Mouse (Mus musculus) midbrain, embryonic 15.5 days (tissue): ENCODE data around the gene Top2a. TPM values are rescaled to one million over a fixed set of nuclear protein-coding genes. Genes with fewer than 3 reads are reported as not detected.

ENCODE experiments used
- ATAC-seq: fragments of 200-750 bp; cut with Nextera tagmentation; replicated peaks from 2 replicates; pipeline ENCODE4 v1.8.0; 2017; ENCODE audit warnings: moderate TSS enrichment
- H3K27ac ChIP-seq: fragments of 300-500 bp; sonication (generic); 2 replicates; pipeline ENCODE4 v1.5.1; 2015; ENCODE audit warnings: mild to moderate bottlenecking, inconsistent platforms
- H3K27me3 ChIP-seq: fragments of 300-500 bp; sonication (generic); replicated peaks from 2 replicates; pipeline ENCODE4 v1.6.1; 2015; ENCODE audit warnings: inconsistent platforms
- H3K36me3 ChIP-seq: fragments of 300-500 bp; sonication (generic); replicated peaks from 2 replicates; pipeline ENCODE4 v1.6.1; 2015; ENCODE audit warnings: inconsistent platforms
- H3K4me1 ChIP-seq: fragments of 300-500 bp; sonication (generic); 2 replicates; pipeline ENCODE4 v1.6.1; 2015; ENCODE audit warnings: inconsistent platforms
- H3K4me2 ChIP-seq: fragments of 300-500 bp; sonication (generic); 2 replicates; pipeline ENCODE4 v1.6.1; 2015; ENCODE audit warnings: inconsistent platforms, mild to moderate bottlenecking, moderate library complexity
- H3K4me3 ChIP-seq: fragments of 300-500 bp; sonication (generic); 2 replicates; pipeline ENCODE4 v1.5.1; 2015; ENCODE audit warnings: mild to moderate bottlenecking, inconsistent platforms
- H3K9ac ChIP-seq: fragments of 300-500 bp; sonication (generic); 2 replicates; pipeline ENCODE4 v1.6.1; 2015; ENCODE audit warnings: mild to moderate bottlenecking, inconsistent platforms
- H3K9me3 ChIP-seq: fragments of 300-500 bp; sonication (generic); 2 replicates; pipeline ENCODE4 v1.6.1; 2016; ENCODE audit warnings: inconsistent platforms
- WGBS: fragments of 180-500 bp; shearing (Covaris S2); methylation state at CpG from one replicate; pipeline ENCODE4 v1.1.7; 2015; ENCODE audit warnings: mixed read lengths; 5-methylcytosine and 5-hydroxymethylcytosine counted together
- polyA plus RNA-seq: library from polyadenylated mRNA; unstranded; fragments of >200 nt; fragmentation: Nextera tagmentation; extraction: Ambion mirVana; gene quantifications from 2 replicates; pipeline ENCODE4 v1.2.1, GENCODE M21; 2015

Top2a gene
- polyA plus RNA-seq, 1 experiment from 2014 or later = 31.8 TPM

DNA sequence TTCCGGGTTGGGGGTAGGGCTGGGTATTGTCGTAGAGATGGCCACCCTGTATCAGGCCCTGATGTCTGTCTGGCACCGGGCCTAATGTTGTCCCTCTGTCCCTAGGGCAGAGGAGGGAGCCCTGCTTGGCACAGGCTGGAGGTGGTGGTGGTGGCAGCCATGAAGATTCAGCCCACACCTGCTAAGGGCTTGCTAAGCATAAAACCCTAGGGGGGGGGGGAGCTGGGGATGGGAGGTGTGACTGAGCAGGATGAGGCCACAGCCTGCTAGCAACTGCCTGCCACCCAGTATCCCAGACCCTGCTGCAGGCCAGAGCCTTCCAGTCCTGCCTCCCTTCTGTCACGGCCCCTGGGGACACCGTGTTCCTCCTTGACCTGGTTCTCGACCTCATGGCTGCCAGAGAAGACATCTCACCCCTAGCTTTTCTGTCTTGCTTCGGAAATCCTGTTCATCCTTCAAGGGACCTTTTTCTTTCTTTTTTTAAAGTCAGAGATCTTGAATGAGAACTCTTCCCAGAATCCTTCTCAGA, 68.2 kb downstream of the Top2a start:
- 44% methylated on average over 6 of the region's 7 CpGs for WGBS
- no peaks in the 10 kb centered on the region for H3K36me3 ChIP-seq
- H3K4me2 ChIP-seq = no peak overlapping the region
- H3K27me3 ChIP-seq = no peaks in the 10 kb centered on the region
- no peak for ATAC-seq
- no peak overlapping the region for H3K4me3 ChIP-seq
- H3K9me3 ChIP-seq = no peaks in the 10 kb centered on the region
- peaks cover 55% of the 10 kb centered on the region for H3K4me1 ChIP-seq
- no peak overlapping the region for H3K9ac ChIP-seq
- no peak overlapping the region for H3K27ac ChIP-seq

GRCm38 (mm10) chr11:98954801-98955706, 68.9 kb downstream of the Top2a start:
- 14% methylated on average over 17 of the region's 17 CpGs for WGBS
- Histone ChIP-seq H3K27me3 (no peaks in the 10 kb centered on the region), H3K36me3 (no peaks in the 10 kb centered on the region), H3K9me3 (no peaks in the 10 kb centered on the region), H3K9ac (no peak overlapping the region), H3K27ac (peak overlapping the region; percentile 61), H3K4me1 (peaks cover 53% of the 10 kb centered on the region), H3K4me2 (peak overlapping the region; percentile 24; the same call in 1 of the 2 replicates), H3K4me3 (no peak overlapping the region)
- no peak; the same call in 1 of the 2 replicates for ATAC-seq

DNA sequence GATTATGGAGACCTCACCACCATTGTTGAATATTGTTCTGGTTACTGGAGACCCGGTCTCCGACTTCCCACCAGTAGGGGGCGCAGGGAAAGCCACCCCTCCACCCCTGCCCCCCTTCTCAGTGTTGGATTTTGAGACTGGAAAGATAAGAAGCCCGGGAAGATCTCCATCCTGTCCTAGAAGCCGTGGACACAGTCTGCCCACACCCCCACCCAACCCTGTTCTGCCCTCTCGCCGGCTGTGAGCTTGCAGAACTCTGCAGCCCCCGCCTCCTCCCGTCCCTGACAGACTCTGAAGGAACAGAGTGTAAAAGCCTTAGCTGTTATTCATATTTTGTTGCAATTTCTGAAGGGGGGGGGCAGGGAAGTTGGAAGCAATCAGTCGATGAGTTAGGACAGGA, 69.6 kb downstream of the Top2a start:
- 0 out of 2 replicates have a peak, but pooled peaks have one; percentile 9 for ATAC-seq
- Histone ChIP-seq H3K27ac (peak overlapping the region; percentile 61), H3K4me1 (peaks cover 46% of the 10 kb centered on the region), H3K9ac (no peak overlapping the region), H3K27me3 (no peaks in the 10 kb centered on the region), H3K4me2 (peak overlapping the region; percentile 24), H3K9me3 (no peaks in the 10 kb centered on the region), H3K36me3 (no peaks in the 10 kb centered on the region), H3K4me3 (no peak overlapping the region)
- WGBS = 6% methylated on average over 10 of the region's 10 CpGs

- WGBS = 30% methylated on average over 13 of the region's 13 CpGs
- no peak overlapping the region for H3K9ac ChIP-seq
- H3K27ac ChIP-seq = peak overlapping the region; percentile 61; the same call in 1 of the 2 replicates
- H3K9me3 ChIP-seq = no peaks in the 10 kb centered on the region
- no peak for ATAC-seq
- H3K27me3 ChIP-seq = no peaks in the 10 kb centered on the region
- H3K36me3 ChIP-seq = no peaks in the 10 kb centered on the region
- H3K4me2 ChIP-seq = peak overlapping the region; percentile 24
- H3K4me3 ChIP-seq = no peak overlapping the region
- peaks cover 41% of the 10 kb centered on the region for H3K4me1 ChIP-seq
Measured at GRCm38 (mm10) chr11:98953835-98954320, 70.1 kb downstream of the Top2a start.

DNA sequence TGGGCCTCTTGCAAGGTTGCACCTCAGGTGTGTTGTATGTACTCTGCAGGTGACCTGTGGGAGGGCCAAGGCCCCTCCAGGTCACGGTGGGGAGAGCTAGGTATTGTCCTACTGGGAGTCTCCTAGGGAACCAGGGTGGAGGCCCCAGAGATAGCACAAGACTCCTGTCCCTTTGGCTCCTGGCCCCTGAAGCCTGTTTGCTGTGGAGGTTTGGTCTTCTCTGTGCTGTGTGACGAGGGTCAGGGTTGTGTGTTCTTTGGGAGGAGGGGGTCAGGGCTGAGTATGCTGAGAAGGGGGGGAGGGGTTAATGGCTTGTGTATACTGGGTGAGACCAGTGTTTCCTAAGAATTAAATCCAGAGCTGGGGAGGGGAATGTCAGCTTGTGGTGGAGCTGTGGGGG, 70.6 kb downstream of the Top2a start:
- Histone ChIP-seq H3K9ac (no peak overlapping the region), H3K27ac (no peak overlapping the region), H3K36me3 (no peaks in the 10 kb centered on the region), H3K9me3 (no peaks in the 10 kb centered on the region), H3K4me3 (no peak overlapping the region), H3K27me3 (no peaks in the 10 kb centered on the region), H3K4me1 (peaks cover 41% of the 10 kb centered on the region), H3K4me2 (no peak overlapping the region)
- WGBS = 24% methylated on average over 2 of the region's 2 CpGs
- ATAC-seq = no peak

GRCm38 (mm10) chr11:98952736-98953135, 71.3 kb downstream of the Top2a start:
- Histone ChIP-seq H3K27me3 (no peaks in the 10 kb centered on the region), H3K9me3 (no peaks in the 10 kb centered on the region), H3K4me2 (no peak overlapping the region), H3K36me3 (no peaks in the 10 kb centered on the region), H3K27ac (no peak overlapping the region), H3K4me1 (peaks cover 41% of the 10 kb centered on the region), H3K4me3 (no peak overlapping the region), H3K9ac (no peak overlapping the region)
- 64% methylated on average over 2 of the region's 2 CpGs for WGBS
- no peak for ATAC-seq

DNA sequence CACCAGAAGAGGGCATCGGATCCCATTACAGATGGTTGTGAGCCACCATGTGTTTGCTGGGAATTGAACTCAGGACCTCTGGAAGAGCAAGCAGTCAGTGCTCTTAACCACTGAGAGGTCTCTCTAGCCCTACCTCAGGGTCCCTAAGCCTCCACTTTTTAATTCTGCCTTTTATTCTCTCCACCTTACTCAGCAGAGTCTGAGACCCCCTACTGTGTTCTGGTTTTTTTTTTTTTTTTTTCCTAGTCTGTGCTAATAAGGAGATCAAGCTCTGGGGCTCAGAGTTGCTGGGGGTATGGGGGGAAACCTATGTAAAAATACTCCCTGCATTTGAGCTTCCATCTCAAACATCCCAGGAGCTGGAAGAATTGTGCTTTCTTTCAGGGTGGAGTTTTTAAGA, 71.9 kb downstream of the Top2a start:
- Histone ChIP-seq H3K27me3 (no peaks in the 10 kb centered on the region), H3K4me3 (no peak overlapping the region), H3K9me3 (no peaks in the 10 kb centered on the region), H3K4me1 (peaks cover 41% of the 10 kb centered on the region), H3K27ac (no peak overlapping the region), H3K4me2 (no peak overlapping the region), H3K36me3 (no peaks in the 10 kb centered on the region), H3K9ac (no peak overlapping the region)
- ATAC-seq = no peak
- 83% methylated on average over 1 of the region's 1 CpGs for WGBS

GRCm38 (mm10) chr11:98951026-98951906, 72.7 kb downstream of the Top2a start:
- Histone ChIP-seq H3K4me3 (no peak overlapping the region), H3K4me1 (peaks cover 41% of the 10 kb centered on the region), H3K9me3 (no peaks in the 10 kb centered on the region), H3K36me3 (no peaks in the 10 kb centered on the region), H3K27me3 (no peaks in the 10 kb centered on the region), H3K9ac (no peak overlapping the region), H3K4me2 (peak overlapping the region; percentile 10; the same call in 1 of the 2 replicates), H3K27ac (peak overlapping the region; percentile 63)
- 51% methylated on average over 16 of the region's 16 CpGs for WGBS
- peak; percentile 49 for ATAC-seq

- H3K4me1 ChIP-seq = peaks cover 36% of the 10 kb centered on the region
- no peaks in the 10 kb centered on the region for H3K36me3 ChIP-seq
- H3K27ac ChIP-seq = no peak overlapping the region
- no peak overlapping the region for H3K9ac ChIP-seq
- no peaks in the 10 kb centered on the region for H3K9me3 ChIP-seq
- H3K4me3 ChIP-seq = no peak overlapping the region
- no peaks in the 10 kb centered on the region for H3K27me3 ChIP-seq
- 85% methylated on average over 9 of the region's 9 CpGs for WGBS
- H3K4me2 ChIP-seq = no peak overlapping the region
- ATAC-seq = no peak
Measured at GRCm38 (mm10) chr11:98950484-98950883, 73.5 kb downstream of the Top2a start.

GRCm38 (mm10) chr11:98949958-98950460, 74.0 kb downstream of the Top2a start:
- no peak overlapping the region for H3K9ac ChIP-seq
- ATAC-seq = no peak
- H3K4me1 ChIP-seq = peaks cover 37% of the 10 kb centered on the region
- 81% methylated on average over 7 of the region's 7 CpGs for WGBS
- H3K36me3 ChIP-seq = no peaks in the 10 kb centered on the region
- H3K4me3 ChIP-seq = no peak overlapping the region
- H3K9me3 ChIP-seq = no peaks in the 10 kb centered on the region
- H3K27me3 ChIP-seq = no peaks in the 10 kb centered on the region
- H3K4me2 ChIP-seq = no peak overlapping the region
- no peak overlapping the region for H3K27ac ChIP-seq

- Histone ChIP-seq H3K27ac (no peak overlapping the region), H3K4me3 (no peak overlapping the region), H3K4me1 (peaks cover 34% of the 10 kb centered on the region), H3K9me3 (no peaks in the 10 kb centered on the region), H3K4me2 (no peak overlapping the region), H3K9ac (no peak overlapping the region), H3K27me3 (no peaks in the 10 kb centered on the region), H3K36me3 (no peaks in the 10 kb centered on the region)
- WGBS = 70% methylated on average over 10 of the region's 12 CpGs
- no peak for ATAC-seq
Measured at GRCm38 (mm10) chr11:98949242-98949957, 74.6 kb downstream of the Top2a start.
